Mouse (Mus musculus) megakaryocyte progenitor cell, adult 5-6 weeks (primary cell): ENCODE data around the gene Mrpl48. TPM values are rescaled to one million over a fixed set of nuclear protein-coding genes. Genes with fewer than 3 reads are reported as not detected.
A peak's percentile ranks its signal among the peaks of the same experiment; 100 is the strongest.
"Not testable (repeated sequence)": the region's sequence is repeated elsewhere in the genome, so short reads cannot be mapped to it uniquely, and the experiment has no call there.

Source experiments
- ATAC-seq: replicated peaks from 2 replicates; pipeline ENCODE4 v1.8.0; 2016; ENCODE audit warnings: mild to moderate bottlenecking, moderate TSS enrichment, inconsistent platforms; ENCODE audit not compliant: poor library complexity
- total RNA-seq, 2 experiments: library from RNA; stranded (forward) in 1 of 2; stranded (reverse) in 1 of 2; fragments of 157-497, 149-512 nt in 1 of 2; fragments of 200-1000 nt in 1 of 2; gene quantifications; 2 replicates each; pipeline versions ENCODE4 v1.2.3 to v1.2.4; 2015 to 2017

Gene Mrpl48
- total RNA-seq, 2 experiments from 2014 or later, result 76.3 to 91.0 TPM

DNA sequence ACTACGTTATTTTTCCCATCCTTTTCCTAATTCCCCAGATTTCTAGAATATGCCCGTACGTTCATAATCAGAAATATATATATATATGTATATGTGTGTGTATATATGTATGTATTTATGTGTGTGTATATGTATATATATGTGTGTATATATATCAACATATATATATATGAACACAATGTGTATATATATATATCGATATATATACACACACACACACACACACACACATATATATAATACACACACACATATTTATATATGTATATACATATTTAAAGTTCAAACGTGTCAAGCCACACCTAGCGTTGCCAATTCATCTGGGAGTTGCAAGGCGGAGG, 17.6 kb downstream of the Mrpl48 start:
- no peak for ATAC-seq

DNA sequence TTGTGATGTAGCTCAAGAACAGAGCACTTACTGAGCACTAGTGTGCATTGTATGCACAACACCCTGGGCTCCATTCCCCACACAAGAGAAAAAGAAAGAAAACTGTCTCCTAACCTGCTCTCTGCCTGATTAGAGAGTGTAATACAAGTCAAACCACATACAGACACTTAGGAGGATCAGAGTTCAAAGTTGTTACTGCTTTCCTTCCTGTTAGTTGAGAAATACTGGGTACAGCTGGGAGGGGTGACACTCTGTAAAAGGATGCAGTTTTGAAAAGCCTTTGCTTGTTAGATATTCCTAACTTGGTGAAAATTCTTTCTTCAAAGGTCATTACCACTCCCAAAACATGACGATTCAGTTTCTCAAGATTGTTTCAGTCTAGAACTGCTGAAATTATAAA, 18.3 kb downstream of the Mrpl48 start:
- 0 out of 2 replicates have a peak, but pooled peaks have one; percentile 15 for ATAC-seq

GRCm38 (mm10) chr7:100582727-100583236, 25.3 kb downstream of the Mrpl48 start:
- peak; percentile 100 for ATAC-seq

GRCm38 (mm10) chr7:100582235-100582634, 25.9 kb downstream of the Mrpl48 start:
- ATAC-seq, result no peak

GRCm38 (mm10) chr7:100578794-100579193, 29.3 kb downstream of the Mrpl48 start:
- ATAC-seq, result no peak

DNA sequence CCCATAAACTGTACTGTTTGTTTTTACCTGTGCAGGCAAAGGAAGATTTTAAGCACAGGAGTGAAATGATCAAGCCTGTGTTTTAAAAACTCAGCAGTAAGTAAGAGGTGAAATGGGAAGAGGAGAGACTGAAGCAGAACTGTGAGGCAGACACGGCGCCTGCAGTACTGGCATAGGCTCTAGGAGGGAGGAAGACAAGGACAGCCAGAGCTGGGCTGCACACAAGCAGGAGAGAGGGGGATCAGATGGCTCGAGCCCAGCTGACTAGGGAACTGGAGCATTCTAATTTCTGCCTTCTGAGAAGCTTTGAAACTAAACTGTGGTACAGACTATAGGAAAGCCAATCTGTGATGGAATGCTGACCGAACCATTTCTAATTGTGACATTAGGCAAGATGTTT, 35.4 kb downstream of the Mrpl48 start:
- ATAC-seq, result no peak

DNA sequence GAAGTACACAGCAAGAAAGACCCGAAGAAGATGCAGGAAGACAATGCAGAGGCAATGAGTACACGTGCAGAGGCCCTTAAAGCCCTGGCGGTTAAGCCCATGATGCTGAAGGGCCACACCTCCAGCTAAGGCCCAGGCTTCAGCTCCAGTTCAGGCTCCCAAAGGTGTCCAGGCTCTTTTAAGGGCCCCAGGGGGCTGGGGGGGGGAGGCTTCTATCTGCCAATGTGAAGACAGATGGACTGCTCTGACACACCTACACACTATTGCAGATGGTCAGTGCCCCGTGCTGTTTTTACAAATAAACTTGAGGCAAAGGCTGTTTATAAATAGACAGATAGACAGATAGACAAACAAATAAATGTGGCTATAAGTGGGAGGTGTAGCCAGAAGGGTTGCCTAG, 36.0 kb downstream of the Mrpl48 start:
- ATAC-seq, result no peak

DNA sequence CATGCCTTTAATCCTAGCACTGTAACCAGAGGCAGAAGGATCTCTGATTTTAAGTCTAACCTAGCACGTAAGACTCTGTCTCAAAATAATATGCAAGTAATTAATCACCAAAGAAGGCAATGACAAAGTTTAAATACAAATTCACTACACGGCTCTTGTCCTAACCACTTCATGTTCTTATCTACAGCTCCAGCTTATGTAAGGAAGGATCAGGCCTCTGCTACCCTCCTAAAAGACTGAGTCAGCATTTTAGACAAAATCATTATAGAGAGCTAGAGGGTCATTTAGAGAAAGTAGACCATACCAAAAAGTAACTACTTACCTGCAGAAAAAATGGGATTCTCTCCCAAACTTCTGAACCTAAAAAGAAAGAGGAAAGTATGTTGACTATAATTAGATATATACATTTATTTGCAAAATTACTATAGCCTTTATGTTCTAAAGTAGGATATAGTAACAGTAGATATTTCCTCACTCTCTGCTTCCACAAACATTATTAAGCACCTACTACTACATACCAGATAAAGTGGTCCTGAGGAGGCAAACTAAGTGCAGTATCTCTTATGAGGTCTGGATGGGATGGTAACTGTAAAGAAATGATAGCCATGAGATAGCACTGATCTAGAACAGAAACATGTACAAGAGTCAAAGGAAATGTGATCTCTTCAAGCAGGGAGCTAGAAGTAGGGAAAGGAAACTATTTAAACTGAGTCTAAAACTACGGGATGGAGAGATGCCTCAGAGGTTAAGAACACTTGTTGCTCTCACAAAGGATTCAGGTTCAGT, 37.0 kb downstream of the Mrpl48 start:
- ATAC-seq, result peak; percentile 78

DNA sequence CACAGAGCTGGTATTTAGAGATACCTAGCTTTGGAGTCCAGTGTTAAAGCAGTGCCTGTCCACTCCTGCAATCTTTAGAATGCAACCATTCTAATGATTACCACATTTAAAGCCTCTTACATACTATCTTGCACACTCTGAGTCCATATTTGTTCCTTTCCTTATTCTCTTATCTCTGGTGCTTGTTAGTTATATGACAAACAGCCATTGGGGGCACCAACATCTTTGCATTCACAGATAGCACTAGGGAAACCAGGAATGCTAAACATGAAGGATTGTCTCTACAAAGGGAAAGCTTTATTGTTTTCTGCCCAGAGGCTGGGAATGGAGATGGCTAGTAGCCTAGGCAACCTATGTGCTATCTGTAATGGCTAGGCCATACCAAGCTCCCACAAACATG, 38.2 kb downstream of the Mrpl48 start:
- peak; percentile 22; the same call in 1 of the 2 replicates for ATAC-seq

DNA sequence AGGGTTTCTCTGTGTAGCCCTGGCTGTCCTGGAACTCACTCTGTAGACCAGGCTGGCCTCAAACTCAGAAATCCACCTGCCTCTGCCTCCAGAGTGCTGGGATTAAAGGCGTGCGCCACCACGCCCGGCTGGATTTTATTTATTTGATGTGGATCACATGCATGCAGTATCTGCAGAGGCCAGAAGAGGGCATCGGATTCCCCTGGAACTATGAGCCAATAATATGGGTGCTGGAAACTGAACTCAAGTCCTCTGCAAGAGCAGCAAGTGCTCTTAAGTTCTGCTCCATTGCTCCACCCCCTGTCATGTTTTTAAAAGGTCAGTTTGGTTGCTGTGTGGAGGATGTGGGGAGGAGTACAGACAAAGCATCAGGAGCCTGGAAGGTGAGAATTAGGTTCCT, 40.9 kb downstream of the Mrpl48 start:
- not testable (repeated sequence) for ATAC-seq

GRCm38 (mm10) chr7:100561861-100562587, 46.1 kb downstream of the Mrpl48 start:
- ATAC-seq, result no peak

DNA sequence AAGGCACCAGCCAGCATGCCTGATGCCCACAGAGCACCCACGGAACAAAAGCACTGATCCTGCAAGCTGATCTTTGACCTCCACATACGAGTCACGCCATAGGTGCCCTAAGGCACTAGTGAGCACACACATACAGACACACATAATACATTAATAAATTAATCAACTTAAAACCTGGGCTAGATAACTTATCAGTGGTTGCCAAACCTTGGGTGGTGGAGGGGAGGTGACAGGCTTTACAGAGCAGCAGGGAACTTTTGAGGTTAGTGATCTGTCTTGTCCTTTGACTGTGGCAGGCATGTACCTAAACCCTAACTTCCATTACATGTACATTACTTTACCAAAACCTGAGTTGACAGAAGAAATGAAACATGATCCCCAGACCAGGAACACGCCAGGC, 48.8 kb downstream of the Mrpl48 start:
- peak; percentile 52 for ATAC-seq

- no peak for ATAC-seq
These were observed 50.9 kb downstream of the Mrpl48 start for GRCm38 (mm10) chr7:100557241-100557640.

DNA sequence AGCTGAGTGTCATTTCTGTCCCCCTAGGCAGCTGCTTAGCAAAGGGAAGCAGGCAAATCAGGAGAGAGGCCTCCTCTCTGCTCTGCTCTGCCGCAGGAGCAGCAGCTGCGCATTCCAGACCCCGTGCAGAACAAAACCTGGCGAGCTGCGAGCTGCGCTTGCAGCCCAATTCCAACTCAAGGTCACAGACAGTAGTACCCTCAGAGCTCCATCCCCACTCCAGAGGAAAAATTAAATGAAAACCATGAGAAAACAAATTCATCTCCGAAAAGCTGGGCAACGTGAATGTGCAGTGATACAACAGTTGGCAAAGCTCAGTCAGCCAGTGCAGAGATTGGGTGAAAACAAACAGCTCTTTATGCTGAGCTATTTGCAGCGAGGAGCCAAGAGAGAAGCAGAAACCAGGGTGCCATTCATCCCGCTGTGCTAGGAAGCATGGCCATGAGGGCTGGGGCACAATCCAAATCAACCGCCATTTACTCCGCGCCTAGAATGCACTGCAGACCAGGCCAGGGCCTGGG, 52.6 kb downstream of the Mrpl48 start:
- no peak for ATAC-seq

DNA sequence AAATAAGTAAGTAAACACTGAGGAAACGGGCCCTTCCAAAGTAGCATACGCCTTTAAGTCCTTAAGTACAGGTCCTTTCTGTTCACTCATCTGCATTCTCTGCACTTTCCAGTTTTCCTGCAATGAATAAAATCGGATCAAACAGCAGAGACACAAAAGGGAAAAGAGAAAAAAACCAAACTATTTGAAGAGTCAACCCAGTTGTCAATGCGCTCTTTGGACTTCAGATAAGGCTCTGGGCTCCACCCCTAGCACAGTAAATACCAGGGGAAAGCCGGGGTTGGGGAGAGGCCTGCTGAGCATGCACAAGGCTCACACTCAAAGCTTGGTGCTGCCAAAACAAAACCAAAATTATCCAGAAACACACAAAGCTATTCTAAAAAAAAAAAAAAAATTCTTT, 53.2 kb downstream of the Mrpl48 start:
- no peak for ATAC-seq

- no peak for ATAC-seq
These were observed 57.6 kb downstream of the Mrpl48 start for GRCm38 (mm10) chr7:100550338-100551007.

- no peak for ATAC-seq
These were observed 58.3 kb downstream of the Mrpl48 start for GRCm38 (mm10) chr7:100549796-100550195.

- ATAC-seq, result no peak
These were observed 60.5 kb downstream of the Mrpl48 start for GRCm38 (mm10) chr7:100547631-100548030.

DNA sequence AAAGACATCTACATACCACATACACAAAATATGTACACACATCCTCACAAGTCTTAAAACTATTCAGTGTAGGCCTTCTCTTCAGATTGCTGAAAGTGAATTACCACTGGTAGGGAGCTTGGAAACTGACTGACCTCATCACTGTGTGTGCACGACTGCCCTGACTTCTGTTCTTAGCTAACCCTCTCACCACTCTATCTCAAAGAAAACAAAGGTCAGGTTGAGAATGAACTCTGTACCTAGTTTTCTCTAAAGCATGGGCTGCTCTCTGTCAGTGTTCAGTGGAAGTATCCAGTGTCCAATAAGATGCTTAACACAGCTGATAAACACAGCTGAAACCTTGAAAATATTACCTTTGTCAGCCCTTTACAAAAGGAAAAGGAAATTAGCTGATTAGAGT, 63.7 kb downstream of the Mrpl48 start:
- no peak for ATAC-seq

DNA sequence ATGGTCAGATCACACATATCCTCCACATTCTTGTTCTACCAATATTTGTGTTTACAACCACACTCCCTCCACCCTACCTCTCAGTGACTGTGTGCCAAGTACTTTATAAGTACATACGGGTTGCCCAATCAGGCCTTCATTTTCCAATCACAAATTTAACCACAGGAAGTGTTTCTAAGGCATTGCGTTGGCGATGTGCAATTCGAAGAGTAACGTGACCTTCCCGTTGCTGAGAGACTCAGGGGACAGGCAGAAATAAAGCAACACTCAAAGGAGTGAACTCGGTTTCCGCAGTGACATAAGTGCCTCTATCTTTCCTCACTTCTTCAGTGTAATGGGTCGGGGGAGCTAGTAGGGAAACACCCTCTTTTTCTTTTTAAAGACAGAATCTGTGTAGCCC, 68.6 kb downstream of the Mrpl48 start:
- peak; percentile 51 for ATAC-seq

DNA sequence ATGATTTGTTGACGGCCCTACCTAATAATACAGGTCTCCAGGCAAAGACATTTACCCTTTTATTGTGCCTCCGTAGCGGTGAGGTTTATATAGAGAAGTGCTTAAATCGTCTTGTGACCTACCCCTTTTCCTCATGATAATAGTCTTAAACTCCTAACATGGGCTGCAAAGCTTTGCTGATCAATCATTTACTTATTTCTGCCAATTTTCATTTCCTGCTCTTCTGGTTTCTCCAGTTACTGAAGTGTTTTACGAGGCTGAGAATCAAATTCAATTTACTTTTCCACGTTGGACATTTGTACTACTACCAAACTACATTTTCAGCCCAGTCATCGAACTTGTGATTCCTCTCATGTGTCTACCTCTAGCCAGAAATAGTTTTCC, 70.6 kb downstream of the Mrpl48 start:
- ATAC-seq, result no peak
